Mouse (Mus musculus): Measurements from ENCODE around the gene Gng7. TPM values are rescaled to one million over a fixed set of nuclear protein-coding genes. Genes with fewer than 3 reads are reported as not detected.

Gene Gng7
- polyA plus RNA-seq, 1 experiment from 2014 or later: 1.3 TPM

GRCm38 (mm10) chr10:80936810-80937164 lies 78.0 kb downstream of the Gng7 start:
- H3K9me3 ChIP-seq (ENCODE audit: low read length): no peaks in the 10 kb centered on the region
- H3K27ac ChIP-seq (ENCODE audit: low read depth): no peak overlapping the region
- no peak overlapping the region for H3K9ac ChIP-seq (replicated peaks)
- H3K27me3 ChIP-seq (ENCODE audit: insufficient read depth, low read length): peaks cover 31% of the 10 kb centered on the region
- H3K4me2 ChIP-seq (ENCODE audit: low read depth, low read length): peak overlapping the region; percentile 62
- no peak for DNase-seq
- H3K4me3 ChIP-seq (ENCODE audit: low read depth, low read length): no peak overlapping the region; the same call in 1 of the 2 replicates
- 17% methylated on average over 6 of the region's 6 CpGs for WGBS (ENCODE audit: insufficient replicate concordance)
- no peaks in the 10 kb centered on the region for H3K36me3 ChIP-seq (replicated peaks; ENCODE audit: insufficient read depth, low read length)
- no peak for TF ChIP-seq EP300 (IDR thresholded peaks at IDR 0.05; ENCODE audit: low read depth)
- TF ChIP-seq CTCF (IDR thresholded peaks at IDR 0.05; ENCODE audit: low read depth): no peak
- H3K4me1 ChIP-seq (ENCODE audit: insufficient read depth): peaks cover 80% of the 10 kb centered on the region
- no peak for ATAC-seq

GRCm38 (mm10) chr10:80936135-80936809 lies 78.5 kb downstream of the Gng7 start:
- H3K9me3 ChIP-seq (ENCODE audit: low read length): no peaks in the 10 kb centered on the region
- DNase-seq (peak; percentile 62), ATAC-seq (no peak)
- H3K36me3 ChIP-seq (replicated peaks; ENCODE audit: insufficient read depth, low read length): no peaks in the 10 kb centered on the region
- H3K4me1 ChIP-seq (ENCODE audit: insufficient read depth): peaks cover 84% of the 10 kb centered on the region
- WGBS (ENCODE audit: insufficient replicate concordance): 3% methylated on average over 35 of the region's 37 CpGs
- H3K4me3 ChIP-seq (ENCODE audit: low read depth, low read length): peak overlapping the region; percentile 19; the same call in 1 of the 2 replicates
- H3K27me3 ChIP-seq (ENCODE audit: insufficient read depth, low read length): peaks cover 36% of the 10 kb centered on the region
- H3K27ac ChIP-seq (ENCODE audit: low read depth): no peak overlapping the region
- TF ChIP-seq EP300 (IDR thresholded peaks at IDR 0.05; ENCODE audit: low read depth) (no peak), CTCF (IDR thresholded peaks at IDR 0.05; ENCODE audit: low read depth) (no peak)
- peak overlapping the region; percentile 62 for H3K4me2 ChIP-seq (ENCODE audit: low read depth, low read length)
- 0 out of 2 replicates have a peak overlapping the region, but pooled peaks have one; percentile 18 for H3K9ac ChIP-seq (replicated peaks)

GRCm38 (mm10) chr10:80935698-80936097 lies 79.0 kb downstream of the Gng7 start:
- no peaks in the 10 kb centered on the region for H3K9me3 ChIP-seq (ENCODE audit: low read length)
- peaks cover 41% of the 10 kb centered on the region for H3K27me3 ChIP-seq (ENCODE audit: insufficient read depth, low read length)
- ATAC-seq: no peak
- no peaks in the 10 kb centered on the region for H3K36me3 ChIP-seq (replicated peaks; ENCODE audit: insufficient read depth, low read length)
- H3K27ac ChIP-seq (ENCODE audit: low read depth): no peak overlapping the region
- peak overlapping the region; percentile 62 for H3K4me2 ChIP-seq (ENCODE audit: low read depth, low read length)
- DNase-seq: no peak
- no peak overlapping the region for H3K4me3 ChIP-seq (ENCODE audit: low read depth, low read length)
- H3K9ac ChIP-seq (replicated peaks): no peak overlapping the region
- 9% methylated on average over 17 of the region's 17 CpGs for WGBS (ENCODE audit: insufficient replicate concordance)
- peaks cover 84% of the 10 kb centered on the region for H3K4me1 ChIP-seq (ENCODE audit: insufficient read depth)
- TF ChIP-seq CTCF (IDR thresholded peaks at IDR 0.05; ENCODE audit: low read depth) (no peak), EP300 (IDR thresholded peaks at IDR 0.05; ENCODE audit: low read depth) (no peak)

DNA sequence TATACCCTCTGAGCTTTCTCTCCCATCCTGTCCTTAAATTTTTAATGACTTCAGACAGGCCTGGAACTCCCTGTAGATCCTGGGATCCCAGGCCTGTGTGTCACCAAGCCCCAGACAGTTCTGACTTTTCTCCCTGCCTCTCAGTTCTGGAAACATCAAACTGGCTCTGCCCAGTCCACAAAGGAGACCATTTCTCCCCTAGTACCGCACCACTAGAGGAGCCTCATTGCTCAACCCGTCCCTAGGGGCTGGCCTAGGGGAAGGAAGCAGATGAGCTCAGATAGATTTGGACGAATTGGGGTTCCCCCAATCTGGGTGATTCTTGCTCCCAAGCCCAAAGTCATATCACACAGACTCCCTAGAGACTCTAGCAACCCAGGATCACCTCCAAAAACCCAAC lies 79.5 kb downstream of the Gng7 start:
- Histone ChIP-seq H3K27ac (ENCODE audit: low read depth) (no peak overlapping the region), H3K4me2 (ENCODE audit: low read depth, low read length) (no peak overlapping the region), H3K4me3 (ENCODE audit: low read depth, low read length) (no peak overlapping the region), H3K27me3 (ENCODE audit: insufficient read depth, low read length) (peaks cover 46% of the 10 kb centered on the region), H3K9ac (replicated peaks) (no peak overlapping the region), H3K36me3 (replicated peaks; ENCODE audit: insufficient read depth, low read length) (no peaks in the 10 kb centered on the region), H3K4me1 (ENCODE audit: insufficient read depth) (peaks cover 83% of the 10 kb centered on the region), H3K9me3 (ENCODE audit: low read length) (no peaks in the 10 kb centered on the region)
- 19% methylated on average over 3 of the region's 3 CpGs for WGBS (ENCODE audit: insufficient replicate concordance)
- ATAC-seq: no peak
- TF ChIP-seq CTCF (IDR thresholded peaks at IDR 0.05; ENCODE audit: low read depth): no peak
- TF ChIP-seq EP300 (IDR thresholded peaks at IDR 0.05; ENCODE audit: low read depth): no peak
- no peak for DNase-seq

DNA sequence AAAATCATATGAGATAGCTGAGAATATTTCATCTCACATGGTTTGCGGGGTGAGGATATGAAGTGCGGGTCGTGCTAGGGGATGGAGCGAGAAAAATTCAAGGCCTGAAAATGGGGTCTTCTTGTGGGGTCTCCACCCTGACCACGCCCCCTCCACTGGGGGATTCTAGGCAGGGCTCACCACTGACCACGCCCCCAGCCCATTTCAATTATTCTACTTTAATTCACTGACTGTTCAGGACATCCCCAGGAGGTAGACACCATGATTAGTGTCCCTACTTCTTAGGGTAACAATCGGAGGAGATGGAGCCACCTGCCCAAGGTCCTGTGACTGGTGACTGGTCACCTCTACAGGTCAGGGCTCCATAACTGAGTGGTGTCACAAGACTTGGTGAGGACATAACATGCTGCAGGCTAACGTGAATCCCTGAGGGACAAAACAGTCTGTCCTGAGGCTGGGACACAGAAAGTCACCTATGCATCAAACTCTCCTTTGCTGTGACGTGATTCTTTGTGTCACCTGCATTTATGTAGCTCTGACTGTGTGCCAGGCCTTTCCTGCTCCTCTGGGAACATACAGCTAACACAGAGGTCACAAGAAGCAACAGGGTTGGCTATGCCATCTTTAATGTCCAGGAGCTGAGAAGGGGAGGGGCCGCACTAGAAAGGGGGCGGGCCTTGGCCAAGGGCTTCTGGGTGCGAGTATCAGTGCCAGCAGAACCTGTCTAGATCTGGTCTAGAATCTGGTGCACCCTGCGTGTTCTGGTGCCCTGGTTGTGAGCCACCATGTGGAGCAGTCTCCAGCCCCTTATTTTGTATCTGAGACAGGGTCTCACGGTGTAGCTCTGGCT lies 80.4 kb downstream of the Gng7 start:
- H3K27ac ChIP-seq (ENCODE audit: low read depth): no peak overlapping the region
- no peak for ATAC-seq
- H3K9ac ChIP-seq (replicated peaks): no peak overlapping the region
- H3K4me1 ChIP-seq (ENCODE audit: insufficient read depth): peaks cover 75% of the 10 kb centered on the region
- TF ChIP-seq CTCF (IDR thresholded peaks at IDR 0.05; ENCODE audit: low read depth) (no peak), EP300 (IDR thresholded peaks at IDR 0.05; ENCODE audit: low read depth) (peak; percentile 90)
- H3K4me3 ChIP-seq (ENCODE audit: low read depth, low read length): no peak overlapping the region
- WGBS (ENCODE audit: insufficient replicate concordance): 52% methylated on average over 14 of the region's 14 CpGs
- H3K36me3 ChIP-seq (replicated peaks; ENCODE audit: insufficient read depth, low read length): no peaks in the 10 kb centered on the region
- no peak for DNase-seq
- no peak overlapping the region for H3K4me2 ChIP-seq (ENCODE audit: low read depth, low read length)
- H3K9me3 ChIP-seq (ENCODE audit: low read length): no peaks in the 10 kb centered on the region
- peaks cover 49% of the 10 kb centered on the region for H3K27me3 ChIP-seq (ENCODE audit: insufficient read depth, low read length)

DNA sequence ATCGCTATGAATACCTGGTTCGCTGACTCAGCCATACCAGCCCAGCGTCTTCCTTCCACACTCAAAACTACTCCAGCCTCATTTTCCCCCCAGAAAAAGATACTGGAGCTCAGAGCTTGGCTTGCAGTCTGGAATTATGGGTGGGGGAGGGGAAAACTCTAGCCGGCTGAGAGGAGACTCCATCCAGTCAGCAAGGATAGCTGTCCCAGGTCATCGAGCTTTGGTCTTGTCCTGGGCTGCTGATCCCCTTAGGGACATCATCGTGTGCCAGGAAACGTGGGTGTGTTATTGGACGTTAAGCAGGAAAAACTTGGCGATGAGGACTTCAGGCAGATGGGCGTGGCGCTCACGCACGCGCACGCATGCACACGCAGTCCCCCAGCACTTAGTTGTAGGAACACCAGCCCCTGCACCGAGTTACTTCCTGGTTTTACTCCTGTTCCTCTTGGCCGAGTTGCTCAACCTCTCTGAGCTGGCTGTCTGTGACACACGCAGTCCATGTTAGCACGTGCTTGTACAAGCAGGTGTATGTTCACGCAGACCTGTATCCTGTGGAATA lies 81.2 kb downstream of the Gng7 start:
- H3K4me1 ChIP-seq (ENCODE audit: insufficient read depth): peaks cover 78% of the 10 kb centered on the region
- peak overlapping the region; percentile 44 for H3K27ac ChIP-seq (ENCODE audit: low read depth)
- H3K9me3 ChIP-seq (ENCODE audit: low read length): no peaks in the 10 kb centered on the region
- 0 out of 2 replicates have a peak, but pooled peaks have one; percentile 4 for ATAC-seq
- under 1% methylated on average over 21 of the region's 21 CpGs for WGBS (ENCODE audit: insufficient replicate concordance)
- peak overlapping the region; percentile 92 for H3K4me2 ChIP-seq (ENCODE audit: low read depth, low read length)
- peak overlapping the region; percentile 75 for H3K4me3 ChIP-seq (ENCODE audit: low read depth, low read length)
- 0 out of 2 replicates have a peak overlapping the region, but pooled peaks have one; percentile 85 for H3K9ac ChIP-seq (replicated peaks)
- H3K27me3 ChIP-seq (ENCODE audit: insufficient read depth, low read length): peaks cover 49% of the 10 kb centered on the region
- no peak for TF ChIP-seq CTCF (IDR thresholded peaks at IDR 0.05; ENCODE audit: low read depth)
- peak; percentile 53; the same call in 1 of the 2 replicates for TF ChIP-seq EP300 (IDR thresholded peaks at IDR 0.05; ENCODE audit: low read depth)
- DNase-seq: peak; percentile 57
- H3K36me3 ChIP-seq (replicated peaks; ENCODE audit: insufficient read depth, low read length): no peaks in the 10 kb centered on the region
